Mouse (Mus musculus): ENCODE data around the gene Socs3. TPM values are rescaled to one million over a fixed set of nuclear protein-coding genes. Genes with fewer than 3 reads are reported as not detected.

Gene Socs3
- total RNA-seq, 2 experiments from 2014 or later: 3.8 to 4.3 TPM

GRCm38 (mm10) chr11:117974327-117975125 lies 4.7 kb upstream of the Socs3 start:
- intact Hi-C loops (cut with DNase I): no loop called here
- DNase-seq (ENCODE audit: low spot score in 2 of 2): no peak

GRCm38 (mm10) chr11:117973569-117973968 lies 3.7 kb upstream of the Socs3 start:
- intact Hi-C loops (cut with DNase I): no loop called here
- no peak for DNase-seq (ENCODE audit: low spot score in 2 of 2)

GRCm38 (mm10) chr11:117972656-117973558 lies 3.1 kb upstream of the Socs3 start:
- DNase-seq (ENCODE audit: low spot score in 2 of 2): no peak
- intact Hi-C loops (cut with DNase I): no loop called here

GRCm38 (mm10) chr11:117971646-117972242 lies 1.9 kb upstream of the Socs3 start:
- intact Hi-C loops (cut with DNase I): loop anchor here (2.0 kb wide), 1 partner anchor 59 kb away; no protein-coding TSS in a partner anchor
- DNase-seq (ENCODE audit: low spot score in 2 of 2): no peak

- DNase-seq (ENCODE audit: low spot score in 2 of 2): no peak
- intact Hi-C loops (cut with DNase I): loop anchor here (2.0 kb wide), 1 partner anchor 58 kb away; no protein-coding TSS in a partner anchor
Observed at GRCm38 (mm10) chr11:117971100-117971499, 1.3 kb upstream of the Socs3 start.

- intact Hi-C loops (cut with DNase I): loop anchor here (1.0 to 2.0 kb wide), 2 partner anchors 37 to 97 kb away; partner anchors contain the start of gene Tha1
- DNase-seq (ENCODE audit: low spot score in 2 of 2): peak; percentile 88 to 90
Observed at GRCm38 (mm10) chr11:117969100-117969944, 525 bp downstream of the Socs3 start.

- intact Hi-C loops (cut with DNase I): loop anchor here (1.0 to 2.0 kb wide), 2 partner anchors 36 to 96 kb away; partner anchors contain the start of gene Tha1
- no peak for DNase-seq (ENCODE audit: low spot score in 2 of 2)
Observed at GRCm38 (mm10) chr11:117968716-117969099, 1.1 kb downstream of the Socs3 start.

GRCm38 (mm10) chr11:117968016-117968671 lies 1.7 kb downstream of the Socs3 start:
- DNase-seq (ENCODE audit: low spot score in 2 of 2): peak in 1 of 2 experiments; percentile 48
- intact Hi-C loops (cut with DNase I): loop anchor here (2.0 kb wide), 1 partner anchor 95 kb away; the partner anchor contains the start of gene Tha1

- intact Hi-C loops (cut with DNase I): loop anchor here (2.0 kb wide), 1 partner anchor 95 kb away; the partner anchor contains the start of gene Tha1
- no peak for DNase-seq (ENCODE audit: low spot score in 2 of 2)
Observed at GRCm38 (mm10) chr11:117967249-117968015, 2.4 kb downstream of the Socs3 start.

GRCm38 (mm10) chr11:117966506-117967100 lies 3.2 kb downstream of the Socs3 start:
- DNase-seq (ENCODE audit: low spot score in 2 of 2): no peak
- intact Hi-C loops (cut with DNase I): no loop called here

GRCm38 (mm10) chr11:117965561-117965981 lies 4.3 kb downstream of the Socs3 start:
- no peak for DNase-seq (ENCODE audit: low spot score in 2 of 2)
- intact Hi-C loops (cut with DNase I): loop anchor here (2.0 kb wide), 1 partner anchor 33 kb away; no protein-coding TSS in a partner anchor

GRCm38 (mm10) chr11:117965052-117965451 lies 4.8 kb downstream of the Socs3 start:
- peak in 1 of 2 experiments; percentile 58 for DNase-seq (ENCODE audit: low spot score in 2 of 2)
- intact Hi-C loops (cut with DNase I): loop anchor here (2.0 kb wide), 1 partner anchor 32 kb away; no protein-coding TSS in a partner anchor

GRCm38 (mm10) chr11:117964294-117964693 lies 5.6 kb downstream of the Socs3 start:
- no peak for DNase-seq (ENCODE audit: low spot score in 2 of 2)
- intact Hi-C loops (cut with DNase I): loop anchor here (2.0 kb wide), 1 partner anchor 31 kb away; no protein-coding TSS in a partner anchor

GRCm38 (mm10) chr11:117963872-117964271 lies 6.0 kb downstream of the Socs3 start:
- intact Hi-C loops (cut with DNase I): loop anchor here (2.0 kb wide), 1 partner anchor 31 kb away; no protein-coding TSS in a partner anchor
- DNase-seq (ENCODE audit: low spot score in 2 of 2): no peak

GRCm38 (mm10) chr11:117963091-117963793 lies 6.6 kb downstream of the Socs3 start:
- DNase-seq (ENCODE audit: low spot score in 2 of 2): peak; percentile 94 to 96
- intact Hi-C loops (cut with DNase I): no loop called here
